Mouse (Mus musculus) olfactory bulb, adult 2 months (tissue): ENCODE measurements around the gene Rpl14.

ENCODE experiments used
- CTCF ChIP-seq: fragments of 200-500 bp; IDR thresholded peaks from 2 replicates; pipeline ENCODE4 v1.5.1; 2012; ENCODE audit warnings: low read depth, mild to moderate bottlenecking, low read length, moderate library complexity; ENCODE audit not compliant: insufficient read depth
- POLR2A ChIP-seq: fragments of 200-500 bp; IDR thresholded peaks from 2 replicates; pipeline ENCODE4 v1.6.1; 2012; ENCODE audit warnings: mild to moderate bottlenecking, low read depth, low read length, moderate library complexity; ENCODE audit not compliant: insufficient read depth

DNA sequence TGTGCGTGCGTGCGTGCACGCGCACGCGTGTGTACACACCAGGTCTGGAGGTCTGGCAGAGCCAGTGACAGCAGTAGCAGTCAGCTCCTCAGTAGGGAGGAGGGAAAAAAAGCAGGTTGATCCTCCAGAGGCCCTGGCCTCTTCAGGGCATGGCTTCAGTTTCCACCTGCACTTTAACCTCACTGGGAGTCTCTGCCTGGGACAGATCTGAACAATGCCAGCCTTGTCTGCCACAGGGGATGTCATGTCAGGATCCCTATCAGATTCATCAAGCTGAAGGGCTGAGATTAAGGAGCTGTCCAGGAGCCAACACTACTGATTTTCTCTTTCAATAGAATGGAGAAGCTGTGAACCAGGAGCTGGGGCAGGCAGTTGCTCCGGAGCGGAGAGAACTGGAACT is 20.5 kb upstream of the Rpl14 start:
- TF ChIP-seq CTCF (no peak), POLR2A (no peak)
